Mouse (Mus musculus) layer of hippocampus, adult 9-11 months (tissue): ENCODE data around the gene Foxc1.

Source experiments
- DNase-seq: peaks from one replicate; pipeline ENCODE4 v3.0.0; 2022

The Foxc1 gene

GRCm38 (mm10) chr13:31806890-31807735 lies 680 bp downstream of the Foxc1 start:
- DNase-seq, result no peak

GRCm38 (mm10) chr13:31807736-31808115 lies 1.3 kb downstream of the Foxc1 start:
- DNase-seq, result no peak

GRCm38 (mm10) chr13:31808116-31808803 lies 1.8 kb downstream of the Foxc1 start:
- no peak for DNase-seq

- no peak for DNase-seq
These were observed 2.5 kb downstream of the Foxc1 start for GRCm38 (mm10) chr13:31808804-31809420.

- no peak for DNase-seq
These were observed 3.3 kb downstream of the Foxc1 start for GRCm38 (mm10) chr13:31809701-31810100.

- DNase-seq, result no peak
These were observed 3.9 kb downstream of the Foxc1 start for GRCm38 (mm10) chr13:31810375-31810692.

- DNase-seq, result no peak
These were observed 4.5 kb downstream of the Foxc1 start for GRCm38 (mm10) chr13:31810693-31811541.

- DNase-seq, result no peak
These were observed 5.1 kb downstream of the Foxc1 start for GRCm38 (mm10) chr13:31811542-31812021.

GRCm38 (mm10) chr13:31812701-31813100 lies 6.3 kb downstream of the Foxc1 start:
- DNase-seq, result no peak

GRCm38 (mm10) chr13:31815383-31816003 lies 9.1 kb downstream of the Foxc1 start:
- no peak for DNase-seq

- DNase-seq, result no peak
These were observed 11.9 kb downstream of the Foxc1 start for GRCm38 (mm10) chr13:31818337-31818736.

- DNase-seq, result no peak
These were observed 13.4 kb downstream of the Foxc1 start for GRCm38 (mm10) chr13:31819664-31820405.

GRCm38 (mm10) chr13:31820587-31821017 lies 14.2 kb downstream of the Foxc1 start:
- DNase-seq, result no peak

GRCm38 (mm10) chr13:31821050-31821449 lies 14.6 kb downstream of the Foxc1 start:
- no peak for DNase-seq

GRCm38 (mm10) chr13:31823316-31823715 lies 16.9 kb downstream of the Foxc1 start:
- DNase-seq, result no peak

- no peak for DNase-seq
These were observed 18.7 kb downstream of the Foxc1 start for GRCm38 (mm10) chr13:31825180-31825579.

- DNase-seq, result no peak
These were observed 20.7 kb downstream of the Foxc1 start for GRCm38 (mm10) chr13:31827160-31827559.

- no peak for DNase-seq
These were observed 21.4 kb downstream of the Foxc1 start for GRCm38 (mm10) chr13:31827820-31828332.

- DNase-seq, result no peak
These were observed 22.0 kb downstream of the Foxc1 start for GRCm38 (mm10) chr13:31828446-31828845.

- no peak for DNase-seq
These were observed 23.9 kb downstream of the Foxc1 start for GRCm38 (mm10) chr13:31830332-31830731.

- no peak for DNase-seq
These were observed 29.4 kb downstream of the Foxc1 start for GRCm38 (mm10) chr13:31835802-31836201.
